Mouse (Mus musculus): ENCODE results near the gene Tnxb. TPM values are rescaled to one million over a fixed set of nuclear protein-coding genes. Genes with fewer than 3 reads are reported as not detected.

Gene Tnxb
- 1.3 and 1.4 TPM in 2 replicates for polyA plus RNA-seq (2015; fragmentation: Nextera tagmentation; extraction: Ambion mirVana)

DNA sequence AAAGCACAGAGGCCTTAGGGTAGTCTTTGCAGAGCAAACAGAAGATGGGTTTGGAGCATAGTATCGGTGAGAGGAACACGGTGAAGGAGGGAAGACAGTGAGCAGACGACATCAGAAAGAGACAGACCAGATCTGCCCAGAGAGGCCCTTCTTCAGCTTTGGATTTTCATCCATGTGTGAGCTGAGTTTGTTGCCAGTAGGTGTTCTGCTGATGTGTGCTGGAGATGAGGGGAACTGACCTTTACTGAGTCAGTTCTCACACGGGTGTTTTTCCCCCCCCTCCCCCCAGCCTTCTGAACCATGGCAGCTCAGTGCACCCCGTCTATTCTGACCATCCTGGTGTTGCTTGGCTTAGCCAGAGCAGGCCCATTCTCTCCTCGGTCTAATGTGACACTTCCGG is at the start of gene Tnxb:
TSS of gene Tnxb (plus strand) at position 301 of the 400 bp plus-strand sequence.
- Histone ChIP-seq H3K9me3 (0 out of 2 replicates have a peak, but pooled peaks cover 5% of the 10 kb centered on the region), H3K27me3 (replicated peaks) (peaks cover 90% of the 10 kb centered on the region), H3K27ac (replicated peaks) (no peak within 1 kb of the TSS), H3K4me3 (peak within 1 kb of the TSS; percentile 44), H3K9ac (peak within 1 kb of the TSS; percentile 69), H3K4me1 (peaks cover 24% of the 10 kb centered on the region), H3K36me3 (no peaks in the 10 kb centered on the region), H3K4me2 (peak within 1 kb of the TSS; percentile 69)
- WGBS = 56% methylated on average over 7 of the region's 7 CpGs
- ATAC-seq (ENCODE audit: extremely low read depth, insufficient number of reproducible peaks, low FRiP score, low TSS enrichment) = no peak

DNA sequence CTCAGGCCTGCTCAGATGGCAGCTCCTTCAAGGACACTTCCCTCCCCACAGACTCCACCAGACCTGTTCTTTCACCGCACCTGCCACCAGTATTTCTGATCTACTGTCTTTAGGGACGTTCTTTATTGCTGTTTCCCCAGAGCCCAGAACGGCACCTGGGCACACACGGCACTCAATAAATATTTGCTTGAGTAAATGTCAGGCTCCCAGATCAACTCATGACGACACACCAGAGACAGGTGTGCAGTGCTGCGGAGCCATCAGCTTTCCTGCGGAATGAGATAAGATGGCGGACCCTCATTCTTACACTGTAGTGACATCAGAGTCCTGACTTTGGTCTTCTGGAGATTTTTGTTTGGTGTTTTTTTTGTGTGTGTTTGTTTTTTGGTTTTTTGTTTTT is 49.3 kb upstream of the Tnxb start:
- Histone ChIP-seq H3K9ac (no peak overlapping the region), H3K9me3 (no peaks in the 10 kb centered on the region), H3K4me3 (no peak overlapping the region), H3K27me3 (replicated peaks) (no peaks in the 10 kb centered on the region), H3K4me2 (no peak overlapping the region), H3K27ac (replicated peaks) (no peak overlapping the region), H3K36me3 (peaks cover 85% of the 10 kb centered on the region), H3K4me1 (peaks cover 5% of the 10 kb centered on the region)
- ATAC-seq (ENCODE audit: extremely low read depth, insufficient number of reproducible peaks, low FRiP score, low TSS enrichment) = no peak
- WGBS = 91% methylated on average over 8 of the region's 8 CpGs

DNA sequence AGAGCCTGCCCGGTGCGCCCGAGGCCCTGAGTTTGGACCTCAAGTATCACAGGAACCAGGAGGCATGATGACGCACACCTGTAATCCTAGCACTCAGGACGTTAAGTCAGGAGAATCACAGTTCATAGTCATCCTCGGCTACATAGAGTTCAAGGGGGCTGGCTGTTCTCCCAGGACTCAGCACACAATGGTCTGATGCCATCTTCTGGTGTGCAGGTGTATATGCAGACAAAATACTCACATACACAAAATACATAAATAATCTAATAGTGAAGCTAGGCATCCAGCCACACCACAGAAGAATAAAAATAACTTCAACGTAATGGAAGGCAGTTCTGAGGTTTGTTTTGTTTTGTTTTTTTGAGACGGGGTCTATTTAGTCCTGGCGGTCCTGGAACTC is 47.2 kb upstream of the Tnxb start:
- ATAC-seq (ENCODE audit: extremely low read depth, insufficient number of reproducible peaks, low FRiP score, low TSS enrichment) = no peak
- Histone ChIP-seq H3K27ac (replicated peaks) (no peak overlapping the region), H3K36me3 (peaks cover 72% of the 10 kb centered on the region), H3K27me3 (replicated peaks) (no peaks in the 10 kb centered on the region), H3K9me3 (no peaks in the 10 kb centered on the region), H3K4me2 (no peak overlapping the region), H3K9ac (no peak overlapping the region), H3K4me1 (peaks cover 15% of the 10 kb centered on the region), H3K4me3 (no peak overlapping the region)
- WGBS = 81% methylated on average over 9 of the region's 9 CpGs

DNA sequence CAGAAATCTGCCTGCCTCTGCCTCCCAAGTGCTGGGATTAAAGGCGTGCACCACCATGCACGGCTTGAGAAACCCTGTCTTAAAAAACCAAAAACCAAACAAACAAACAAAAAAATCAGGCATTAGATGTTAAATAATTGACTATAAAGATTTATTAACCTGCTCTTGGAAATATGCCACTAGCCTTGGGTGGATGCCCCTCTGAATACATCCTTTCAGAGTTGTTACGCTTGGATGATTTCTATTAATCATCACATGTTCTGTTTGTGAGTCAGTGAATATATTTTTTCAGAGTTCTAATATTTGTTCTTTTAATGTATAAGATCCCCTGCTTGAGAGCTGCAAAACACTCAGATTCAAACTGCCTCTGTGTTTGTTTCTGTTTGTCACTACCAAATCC is 45.4 kb upstream of the Tnxb start:
- 82% methylated on average over 3 of the region's 3 CpGs for whole genome bisulfite sequencing
- peaks cover 56% of the 10 kb centered on the region for H3K36me3 ChIP-seq
- no peak overlapping the region for H3K4me3 ChIP-seq

DNA sequence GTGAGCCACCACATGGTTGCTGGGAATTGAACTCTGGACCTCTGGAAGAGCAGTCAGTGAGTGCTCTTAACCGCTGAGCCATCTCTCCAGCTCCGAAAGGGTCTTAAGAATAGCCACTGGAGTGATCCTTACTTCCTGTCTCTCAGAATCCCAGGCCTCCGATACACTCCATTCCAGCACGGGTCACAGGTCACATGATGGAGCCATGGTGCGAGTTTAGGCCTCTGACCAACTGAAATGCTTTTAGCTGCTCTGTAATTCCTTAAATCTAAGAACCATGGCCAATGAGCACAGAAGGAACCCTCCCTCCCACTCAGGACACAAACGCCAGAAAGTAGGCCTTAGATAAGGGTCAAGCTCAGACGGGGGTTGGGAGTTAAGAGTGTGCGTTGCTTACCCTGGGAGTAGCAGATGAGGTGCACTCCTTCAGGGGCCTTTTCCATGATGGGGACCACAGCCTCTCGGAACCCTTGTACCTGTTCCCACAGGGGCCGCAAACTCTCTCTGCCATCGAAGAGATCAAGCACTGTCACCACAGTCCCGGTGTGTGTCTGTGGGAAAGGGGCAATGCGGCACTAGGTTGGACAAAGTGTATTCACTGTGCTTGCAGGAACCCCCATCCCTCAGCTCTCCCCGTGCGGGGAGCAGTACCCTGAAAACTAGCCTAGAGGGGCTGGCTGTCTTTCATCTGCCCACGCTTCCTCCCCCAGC is 44.1 kb upstream of the Tnxb start:
- Histone ChIP-seq H3K27me3 (replicated peaks) (peaks cover 28% of the 10 kb centered on the region), H3K27ac (replicated peaks) (0 out of 2 replicates have a peak overlapping the region, but pooled peaks have one; percentile 96), H3K9me3 (no peaks in the 10 kb centered on the region), H3K36me3 (peaks cover 44% of the 10 kb centered on the region), H3K9ac (peak overlapping the region; percentile 90), H3K4me1 (peaks cover 46% of the 10 kb centered on the region), H3K4me3 (peak overlapping the region; percentile 80), H3K4me2 (peak overlapping the region; percentile 90)
- 41% methylated on average over 16 of the region's 16 CpGs for WGBS
- ATAC-seq (ENCODE audit: extremely low read depth, insufficient number of reproducible peaks, low FRiP score, low TSS enrichment) = no peak

More for the DNA sequence above, 45.4 kb upstream of the Tnxb start:
- peaks cover 33% of the 10 kb centered on the region for H3K4me1 ChIP-seq
- H3K4me2 ChIP-seq = no peak overlapping the region
- ATAC-seq (ENCODE audit: extremely low read depth, insufficient number of reproducible peaks, low FRiP score, low TSS enrichment) = no peak
- H3K9ac ChIP-seq = no peak overlapping the region
- H3K9me3 ChIP-seq = no peaks in the 10 kb centered on the region
- H3K27ac ChIP-seq (replicated peaks) = no peak overlapping the region
- H3K27me3 ChIP-seq (replicated peaks) = peaks cover 16% of the 10 kb centered on the region

DNA sequence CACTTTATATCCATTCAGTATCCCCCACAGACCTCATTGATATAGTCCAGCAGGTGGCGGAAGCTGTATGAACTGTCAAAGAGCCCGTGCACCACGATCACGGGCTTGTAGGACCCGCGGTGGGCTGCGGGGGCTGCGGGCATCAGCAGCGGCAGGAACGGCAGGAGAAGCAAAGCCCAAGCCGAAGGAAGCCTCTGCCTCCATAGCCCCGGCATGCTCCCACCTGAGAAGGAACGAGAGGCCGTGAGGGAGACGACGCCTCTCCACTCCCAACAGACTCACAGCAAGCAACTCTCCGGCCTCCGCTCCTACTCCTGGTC is 43.6 kb upstream of the Tnxb start:
- ATAC-seq (ENCODE audit: extremely low read depth, insufficient number of reproducible peaks, low FRiP score, low TSS enrichment) = no peak
- Histone ChIP-seq H3K27ac (replicated peaks) (peak overlapping the region; percentile 96), H3K4me2 (peak overlapping the region; percentile 90), H3K9ac (peak overlapping the region; percentile 90), H3K4me1 (peaks cover 51% of the 10 kb centered on the region), H3K4me3 (peak overlapping the region; percentile 80), H3K36me3 (peaks cover 38% of the 10 kb centered on the region), H3K9me3 (no peaks in the 10 kb centered on the region), H3K27me3 (replicated peaks) (peaks cover 33% of the 10 kb centered on the region)
- whole genome bisulfite sequencing = under 1% methylated on average over 18 of the region's 18 CpGs

DNA sequence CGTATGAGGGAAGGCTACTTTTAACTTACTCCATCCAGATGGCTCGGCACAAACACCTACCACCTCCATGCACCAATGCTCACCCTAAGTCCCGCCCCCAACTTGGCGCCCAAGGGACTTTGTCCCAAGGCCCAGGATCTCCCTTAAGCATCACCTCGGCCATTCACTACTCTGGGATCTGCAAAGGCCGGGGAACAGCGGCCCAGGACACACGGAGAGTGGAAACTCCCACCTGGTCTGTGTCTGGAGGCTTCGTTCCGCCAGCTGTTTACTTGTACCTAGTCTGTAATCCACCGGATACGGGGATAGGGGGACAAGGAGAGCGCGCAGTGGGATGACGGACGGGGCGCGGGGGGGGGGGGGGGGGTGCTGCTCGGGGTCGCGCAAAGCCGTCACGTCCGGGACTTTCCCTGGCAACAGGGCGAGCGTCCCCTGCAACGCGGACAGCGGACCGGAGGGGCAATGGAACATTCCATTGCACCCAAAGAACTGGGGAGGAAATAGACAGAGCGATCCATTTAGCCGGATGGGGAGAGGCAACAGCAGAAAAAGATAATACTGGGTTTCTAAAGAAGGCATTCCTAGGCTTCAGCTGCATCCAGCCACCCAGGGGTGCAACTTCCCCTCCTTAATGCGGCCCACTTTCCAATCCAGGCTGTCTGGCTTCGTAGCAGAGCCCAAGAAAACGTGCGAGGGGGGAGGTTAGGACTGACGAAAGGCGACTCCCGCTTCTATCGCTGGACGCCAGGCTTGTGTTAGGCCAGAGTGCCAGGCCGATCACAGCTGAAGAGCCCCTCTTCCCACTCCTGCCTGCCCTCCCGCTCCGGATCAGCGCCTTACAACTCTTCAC is 43.0 kb upstream of the Tnxb start:
- Histone ChIP-seq H3K27me3 (replicated peaks) (peaks cover 39% of the 10 kb centered on the region), H3K36me3 (peaks cover 33% of the 10 kb centered on the region), H3K27ac (replicated peaks) (peak overlapping the region; percentile 96), H3K9ac (peak overlapping the region; percentile 90), H3K4me2 (peak overlapping the region; percentile 90), H3K4me3 (peak overlapping the region; percentile 80), H3K9me3 (no peaks in the 10 kb centered on the region), H3K4me1 (peaks cover 57% of the 10 kb centered on the region)
- WGBS = under 1% methylated on average over 43 of the region's 45 CpGs
- ATAC-seq (ENCODE audit: extremely low read depth, insufficient number of reproducible peaks, low FRiP score, low TSS enrichment) = peak; percentile 74

DNA sequence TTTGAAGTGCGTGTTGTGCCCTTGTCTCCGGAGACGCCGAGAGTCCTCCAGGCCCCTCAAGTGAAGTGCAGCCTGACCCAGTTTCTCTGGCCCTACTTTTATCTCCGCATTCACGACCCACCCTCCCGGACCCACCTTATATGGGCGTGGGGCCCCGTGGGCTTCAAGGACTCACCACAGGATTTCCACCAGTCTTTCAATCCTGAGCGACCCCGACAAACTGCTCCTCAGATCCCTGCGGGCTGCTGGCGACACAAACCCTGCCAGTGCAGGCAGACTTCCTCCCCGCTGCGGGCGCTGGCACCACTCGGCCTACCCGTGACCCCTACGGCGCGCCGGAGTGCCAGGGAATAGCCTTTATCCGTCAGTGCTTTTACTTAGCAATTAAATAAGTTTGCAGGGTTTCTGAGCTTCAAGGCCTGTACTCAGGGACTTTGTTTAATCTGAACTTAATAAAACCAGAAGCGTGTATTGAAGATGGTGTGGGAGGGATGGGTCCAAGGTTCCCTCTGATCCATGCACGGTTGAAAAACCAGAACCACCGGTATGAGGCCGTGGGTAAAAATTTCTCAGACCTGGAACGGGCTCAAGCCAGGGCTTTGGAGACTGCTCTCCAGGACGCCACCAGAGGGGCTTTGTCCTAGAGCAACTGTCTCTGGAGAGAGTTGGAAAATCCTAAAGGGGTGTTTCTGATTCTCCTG is 42.2 kb upstream of the Tnxb start, which contains the start of gene Ppt2:
TSS of gene Ppt2 (minus strand) at position 568 of the 701 bp plus-strand sequence.
- H3K4me2 ChIP-seq = peak within 1 kb of the TSS; percentile 90
- H3K4me1 ChIP-seq = peaks cover 60% of the 10 kb centered on the region
- peak within 1 kb of the TSS; percentile 80 for H3K4me3 ChIP-seq
- WGBS = 4% methylated on average over 29 of the region's 29 CpGs
- peak within 1 kb of the TSS; percentile 96 for H3K27ac ChIP-seq (replicated peaks)
- peaks cover 47% of the 10 kb centered on the region for H3K27me3 ChIP-seq (replicated peaks)
- peaks cover 25% of the 10 kb centered on the region for H3K36me3 ChIP-seq
- H3K9me3 ChIP-seq = no peaks in the 10 kb centered on the region
- ATAC-seq (ENCODE audit: extremely low read depth, insufficient number of reproducible peaks, low FRiP score, low TSS enrichment) = no peak; the same call in 1 of the 2 replicates
- peak within 1 kb of the TSS; percentile 90 for H3K9ac ChIP-seq

DNA sequence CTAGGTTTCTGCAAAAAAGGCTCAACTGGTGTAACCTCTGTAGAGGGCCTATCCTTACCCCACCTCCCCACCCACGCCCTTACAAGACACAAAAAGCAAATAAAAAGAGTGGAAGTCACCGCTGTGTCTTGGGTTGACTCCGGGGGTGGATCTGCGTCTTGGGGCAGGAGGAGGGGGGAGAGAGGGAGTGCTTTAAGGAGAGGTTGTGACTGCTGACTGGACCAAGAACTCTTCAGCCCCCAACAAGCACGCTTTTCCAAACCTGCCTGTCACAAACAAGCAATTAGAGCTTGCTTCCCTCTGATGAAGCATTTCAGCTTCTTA is 41.7 kb upstream of the Tnxb start:
- H3K36me3 ChIP-seq = peaks cover 20% of the 10 kb centered on the region
- H3K27me3 ChIP-seq (replicated peaks) = peaks cover 52% of the 10 kb centered on the region

DNA sequence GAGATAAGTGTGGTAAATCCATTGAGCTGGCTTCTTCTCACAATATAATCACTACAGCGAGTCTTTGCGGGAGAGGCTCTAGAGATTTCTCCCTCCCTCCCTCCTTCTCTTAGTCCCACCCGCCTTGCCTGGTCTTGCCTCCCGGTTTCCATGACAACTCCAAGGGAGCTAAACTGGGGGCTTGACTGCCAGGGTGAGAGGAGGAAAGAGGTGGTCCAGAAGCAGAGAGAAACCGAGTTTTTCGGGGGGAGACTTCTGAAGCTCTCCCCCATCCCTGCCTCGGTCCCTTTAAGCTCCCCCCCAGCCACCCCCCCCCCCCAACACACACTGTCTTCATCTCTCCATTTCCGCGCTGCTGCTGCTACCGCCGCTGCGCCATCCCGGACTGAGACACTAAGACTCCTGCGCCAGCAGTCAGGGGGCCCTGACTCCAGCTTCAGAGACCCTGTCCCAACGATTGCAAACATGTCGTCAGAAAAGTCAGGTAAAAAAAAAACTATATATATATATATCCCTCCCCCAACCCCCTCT is 41.0 kb upstream of the Tnxb start, which contains the start of gene Prrt1:
TSS of gene Prrt1 (plus strand) at position 313 of the 531 bp plus-strand sequence.
- peak within 1 kb of the TSS; percentile 90 for H3K9ac ChIP-seq
- H3K36me3 ChIP-seq = peaks cover 13% of the 10 kb centered on the region
- no peak for ATAC-seq (ENCODE audit: extremely low read depth, insufficient number of reproducible peaks, low FRiP score, low TSS enrichment)
- H3K27me3 ChIP-seq (replicated peaks) = peaks cover 58% of the 10 kb centered on the region
- H3K4me2 ChIP-seq = peak within 1 kb of the TSS; percentile 90
- peak within 1 kb of the TSS; percentile 96 for H3K27ac ChIP-seq (replicated peaks)
- peak within 1 kb of the TSS; percentile 80 for H3K4me3 ChIP-seq
- no peaks in the 10 kb centered on the region for H3K9me3 ChIP-seq
- 3% methylated on average over 15 of the region's 16 CpGs for WGBS
- peaks cover 60% of the 10 kb centered on the region for H3K4me1 ChIP-seq

More for the DNA sequence above, 41.7 kb upstream of the Tnxb start:
- Histone ChIP-seq H3K4me3 (peak overlapping the region; percentile 80), H3K9me3 (no peaks in the 10 kb centered on the region), H3K27ac (replicated peaks) (peak overlapping the region; percentile 96), H3K4me2 (peak overlapping the region; percentile 90), H3K9ac (peak overlapping the region; percentile 90), H3K4me1 (peaks cover 60% of the 10 kb centered on the region)
- ATAC-seq (ENCODE audit: extremely low read depth, insufficient number of reproducible peaks, low FRiP score, low TSS enrichment) = no peak
- WGBS = 38% methylated on average over 5 of the region's 5 CpGs
